Mouse (Mus musculus): ENCODE data around the gene Als2. TPM values are rescaled to one million over a fixed set of nuclear protein-coding genes. Genes with fewer than 3 reads are reported as not detected.

Als2 gene
- polyA plus RNA-seq, 1 experiment from 2014 or later: 5.0 TPM

DNA sequence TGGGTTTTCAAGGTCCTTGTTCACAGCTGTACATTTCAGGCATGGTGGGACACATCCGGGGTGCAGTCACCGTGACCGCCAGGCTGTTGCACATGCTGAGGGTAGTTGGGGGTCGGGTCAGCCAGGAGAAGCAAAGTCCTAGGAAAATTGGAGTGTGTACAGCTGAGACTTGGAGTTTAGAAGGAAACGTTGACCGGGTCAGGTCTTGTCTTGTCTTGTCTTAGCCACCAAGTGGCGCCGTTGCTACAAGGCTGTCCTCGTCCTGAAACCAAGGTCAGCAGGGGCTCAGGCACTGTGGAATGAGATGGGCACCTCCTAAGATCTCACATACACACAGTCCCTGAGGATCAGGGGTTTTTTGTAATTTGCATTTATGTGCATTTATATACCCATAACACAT, 10.6 kb upstream of the Als2 start:
- ATAC-seq (replicated peaks; ENCODE audit: insufficient number of reproducible peaks, insufficient read depth, low FRiP score, low read depth): no peak
- Histone ChIP-seq H3K27ac (no peak overlapping the region), H3K4me3 (no peak overlapping the region), H3K9me3 (replicated peaks) (no peaks in the 10 kb centered on the region), H3K4me1 (replicated peaks) (no peaks in the 10 kb centered on the region), H3K4me2 (no peak overlapping the region), H3K27me3 (no peaks in the 10 kb centered on the region), H3K36me3 (no peaks in the 10 kb centered on the region), H3K9ac (no peak overlapping the region)
- 4% methylated on average over 9 of the region's 9 CpGs for WGBS

DNA sequence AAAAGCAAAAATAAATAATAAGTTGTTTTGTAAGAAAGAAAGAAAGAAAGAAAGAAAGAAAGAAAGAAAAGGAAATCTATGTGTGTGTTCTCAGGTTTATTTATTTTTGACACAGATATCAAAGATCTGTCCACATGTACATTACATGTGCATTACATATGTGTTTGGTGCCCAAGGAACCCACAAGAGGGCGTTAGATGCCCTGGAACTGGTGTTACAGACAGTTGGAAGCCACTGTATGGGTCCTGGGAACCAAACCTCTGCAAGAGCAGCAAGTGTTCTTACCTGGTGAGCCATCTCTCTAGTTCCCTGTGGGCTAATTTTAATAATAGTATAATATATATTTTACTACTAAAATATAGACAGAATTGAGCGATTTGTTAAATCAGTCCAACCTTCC, 6.7 kb upstream of the Als2 start:
- Histone ChIP-seq H3K36me3 (no peaks in the 10 kb centered on the region), H3K4me1 (replicated peaks) (no peaks in the 10 kb centered on the region), H3K4me2 (no peak overlapping the region), H3K4me3 (no peak overlapping the region), H3K9me3 (replicated peaks) (no peaks in the 10 kb centered on the region), H3K27ac (no peak overlapping the region), H3K27me3 (no peaks in the 10 kb centered on the region), H3K9ac (no peak overlapping the region)
- ATAC-seq (replicated peaks; ENCODE audit: insufficient number of reproducible peaks, insufficient read depth, low FRiP score, low read depth): no peak
- 58% methylated on average over 2 of the region's 2 CpGs for WGBS

DNA sequence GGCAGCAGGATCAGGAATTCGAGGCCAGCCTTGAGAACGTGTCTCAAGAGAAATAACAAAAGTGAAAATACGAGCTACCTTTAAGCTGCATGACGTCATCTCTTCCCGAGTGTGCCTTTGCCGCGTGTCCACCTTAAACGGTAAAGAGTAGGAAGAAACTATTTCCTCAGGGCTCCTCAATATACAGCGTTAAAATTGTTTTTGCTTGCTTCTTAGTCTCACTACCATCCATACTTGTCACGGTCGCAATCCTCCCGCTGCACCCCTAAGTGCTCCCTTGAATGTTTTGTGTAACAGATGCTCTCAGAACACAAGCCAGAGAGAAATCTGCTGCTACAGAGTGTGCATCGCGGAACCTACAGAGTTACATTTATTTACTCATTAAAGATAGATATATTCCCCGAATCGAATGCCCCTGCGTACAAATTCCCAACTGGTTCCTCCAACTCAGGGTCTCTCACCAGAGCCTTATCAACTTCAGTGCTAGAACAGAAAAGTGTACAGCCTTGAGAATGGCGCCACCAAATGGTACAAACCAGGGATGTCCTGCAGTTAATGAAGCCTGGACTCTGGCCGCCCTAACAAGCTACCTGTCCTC, 682 bp upstream of the Als2 start:
- 0 out of 2 replicates have a peak, but pooled peaks have one; percentile 44 for ATAC-seq (replicated peaks; ENCODE audit: insufficient number of reproducible peaks, insufficient read depth, low FRiP score, low read depth)
- under 1% methylated on average over 19 of the region's 19 CpGs for WGBS
- Histone ChIP-seq H3K4me1 (replicated peaks) (no peaks in the 10 kb centered on the region), H3K4me2 (peak overlapping the region; percentile 83), H3K27me3 (no peaks in the 10 kb centered on the region), H3K9ac (peak overlapping the region; percentile 88), H3K27ac (peak overlapping the region; percentile 69), H3K4me3 (peak overlapping the region; percentile 93), H3K36me3 (no peaks in the 10 kb centered on the region), H3K9me3 (replicated peaks) (no peaks in the 10 kb centered on the region)

DNA sequence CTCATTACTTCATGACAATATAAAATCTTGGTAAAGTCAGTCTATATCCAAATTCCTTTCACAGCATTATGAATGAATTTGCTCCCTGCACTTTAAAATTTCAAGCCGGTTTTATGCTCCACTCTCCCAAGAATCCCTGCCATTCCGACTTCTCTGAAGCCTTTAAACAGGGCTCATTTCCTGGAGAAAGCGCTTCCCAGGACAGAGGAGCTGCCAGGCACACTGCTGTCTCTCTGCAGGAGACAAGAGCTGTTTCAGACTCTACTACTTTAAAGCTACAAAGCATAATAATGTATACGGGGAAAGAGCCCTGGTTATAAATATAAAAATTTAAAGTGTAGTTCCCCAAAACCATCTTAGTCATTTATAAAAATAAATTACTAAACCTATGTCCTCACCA, 7.8 kb downstream of the Als2 start:
- Histone ChIP-seq H3K4me2 (no peak overlapping the region), H3K4me3 (no peak overlapping the region), H3K27me3 (no peaks in the 10 kb centered on the region), H3K4me1 (replicated peaks) (no peaks in the 10 kb centered on the region), H3K9ac (no peak overlapping the region), H3K36me3 (no peaks in the 10 kb centered on the region), H3K27ac (no peak overlapping the region), H3K9me3 (replicated peaks) (no peaks in the 10 kb centered on the region)
- no peak for ATAC-seq (replicated peaks; ENCODE audit: insufficient number of reproducible peaks, insufficient read depth, low FRiP score, low read depth)
- WGBS: 63% methylated on average over 4 of the region's 4 CpGs

DNA sequence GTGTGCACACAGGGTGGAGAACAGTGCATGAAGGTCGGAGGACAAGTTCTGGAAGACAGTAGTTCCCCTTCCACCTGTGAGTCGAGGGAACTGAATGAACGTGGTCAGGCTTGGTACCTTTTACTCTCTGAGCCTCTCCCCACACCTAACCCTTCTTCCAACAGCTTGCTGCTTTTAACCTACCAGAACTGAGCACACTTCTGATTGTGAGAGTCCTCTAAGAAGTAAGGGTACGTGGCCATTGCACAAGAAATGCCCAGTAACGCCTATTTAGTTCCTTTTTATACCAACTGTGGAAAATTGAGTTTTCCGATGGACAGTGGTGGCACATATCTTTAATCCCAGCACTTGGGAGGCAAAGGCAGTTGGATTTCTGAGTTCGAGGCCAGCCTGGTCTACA, 8.5 kb downstream of the Als2 start:
- Histone ChIP-seq H3K4me3 (no peak overlapping the region), H3K27me3 (no peaks in the 10 kb centered on the region), H3K36me3 (no peaks in the 10 kb centered on the region), H3K9ac (no peak overlapping the region), H3K27ac (no peak overlapping the region), H3K4me1 (replicated peaks) (no peaks in the 10 kb centered on the region), H3K9me3 (replicated peaks) (no peaks in the 10 kb centered on the region), H3K4me2 (no peak overlapping the region)
- no peak for ATAC-seq (replicated peaks; ENCODE audit: insufficient number of reproducible peaks, insufficient read depth, low FRiP score, low read depth)
- 88% methylated on average over 7 of the region's 7 CpGs for WGBS

DNA sequence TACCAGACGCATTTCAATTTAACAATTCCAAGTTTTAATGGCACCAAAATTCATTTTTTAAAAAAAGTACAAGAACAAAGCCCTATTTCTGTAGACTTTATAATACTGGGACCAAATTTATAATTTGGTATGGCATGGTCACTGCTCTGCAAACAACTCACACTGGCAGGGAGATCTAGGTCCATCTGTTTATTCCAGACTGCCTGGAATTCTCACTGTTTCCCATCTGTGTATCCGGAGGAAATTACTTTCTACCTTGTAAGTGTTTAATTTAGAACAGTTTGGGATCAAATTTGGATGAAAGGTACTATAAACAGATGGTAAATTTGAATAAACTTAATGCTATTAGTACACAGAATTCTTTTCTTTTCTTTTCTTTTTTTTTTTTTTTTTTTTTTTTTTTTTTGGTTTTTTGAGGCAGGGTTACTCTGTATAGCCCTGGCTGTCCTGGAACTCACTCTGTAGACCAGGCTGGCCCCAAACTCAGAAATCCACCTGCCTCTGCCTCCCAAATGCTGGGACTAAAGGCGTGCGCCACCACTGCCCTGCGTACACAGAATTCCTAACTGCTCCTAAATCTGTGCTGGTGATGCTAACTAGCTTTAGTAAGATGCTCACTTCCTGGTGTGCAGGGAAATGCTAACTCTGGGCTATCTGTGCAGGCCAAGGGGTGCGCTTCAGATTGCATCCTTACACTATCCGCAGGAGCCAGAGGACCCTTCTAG, 14.8 kb downstream of the Als2 start:
- no peak overlapping the region for H3K4me2 ChIP-seq
- WGBS: 90% methylated on average over 7 of the region's 7 CpGs

DNA sequence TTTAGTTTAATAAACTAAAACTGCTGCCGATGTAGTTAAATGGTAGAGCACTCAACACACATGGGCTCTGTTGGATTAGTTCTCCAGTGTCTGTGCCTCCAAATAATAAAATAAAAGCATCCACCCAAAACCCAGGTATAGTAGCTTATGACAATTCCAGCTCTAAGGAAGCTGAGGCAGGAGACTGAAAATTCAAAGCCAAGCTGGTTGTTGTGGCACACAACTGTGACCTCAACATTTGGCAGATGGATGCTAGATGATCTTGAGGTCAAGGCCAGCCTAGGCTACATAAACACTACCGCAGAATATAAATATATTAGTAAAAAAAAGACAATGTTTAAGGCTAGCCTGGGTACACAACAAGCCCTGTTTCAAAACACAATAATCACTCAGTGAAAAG, 15.4 kb downstream of the Als2 start:
- H3K27ac ChIP-seq: no peak overlapping the region
- peaks cover 4% of the 10 kb centered on the region; the same call in 1 of the 2 replicates for H3K36me3 ChIP-seq
- no peak overlapping the region for H3K9ac ChIP-seq
- no peak for ATAC-seq (replicated peaks; ENCODE audit: insufficient number of reproducible peaks, insufficient read depth, low FRiP score, low read depth)
- 0 out of 2 replicates have a peak, but pooled peaks cover 6% of the 10 kb centered on the region for H3K4me1 ChIP-seq (replicated peaks)
- no peaks in the 10 kb centered on the region for H3K9me3 ChIP-seq (replicated peaks)
- 92% methylated on average over 2 of the region's 2 CpGs for WGBS
- no peaks in the 10 kb centered on the region for H3K27me3 ChIP-seq
- H3K4me3 ChIP-seq: no peak overlapping the region
- H3K4me2 ChIP-seq: no peak overlapping the region

More for the DNA sequence above, 14.8 kb downstream of the Als2 start:
- 0 out of 2 replicates have a peak, but pooled peaks cover 6% of the 10 kb centered on the region for H3K4me1 ChIP-seq (replicated peaks)
- peaks cover 4% of the 10 kb centered on the region; the same call in 1 of the 2 replicates for H3K36me3 ChIP-seq
- H3K27me3 ChIP-seq: no peaks in the 10 kb centered on the region
- ATAC-seq (replicated peaks; ENCODE audit: insufficient number of reproducible peaks, insufficient read depth, low FRiP score, low read depth): no peak
- H3K27ac ChIP-seq: no peak overlapping the region
- no peak overlapping the region for H3K9ac ChIP-seq
- H3K4me3 ChIP-seq: no peak overlapping the region
- no peaks in the 10 kb centered on the region for H3K9me3 ChIP-seq (replicated peaks)

DNA sequence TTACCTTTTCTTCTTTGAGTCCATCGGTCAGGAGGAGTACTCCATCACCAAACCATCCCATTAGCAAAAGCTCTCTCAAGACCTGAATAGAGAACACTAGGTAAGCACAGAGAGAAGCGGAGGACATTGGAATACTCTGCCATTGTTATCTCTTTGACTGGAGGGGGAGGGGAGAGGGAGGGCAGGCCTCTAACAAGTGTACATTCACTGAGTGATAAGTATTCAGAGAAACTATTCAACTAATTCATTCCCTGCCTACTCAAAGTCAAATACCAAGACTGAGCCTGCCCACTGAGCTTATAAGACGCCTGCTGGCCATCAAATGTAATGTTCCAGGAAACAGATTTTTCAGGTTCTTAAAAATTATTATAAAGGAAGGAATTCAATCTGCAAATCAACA, 16.7 kb downstream of the Als2 start:
- WGBS: 64% methylated on average over 3 of the region's 3 CpGs
- Histone ChIP-seq H3K4me1 (replicated peaks) (0 out of 2 replicates have a peak, but pooled peaks cover 6% of the 10 kb centered on the region), H3K9ac (no peak overlapping the region), H3K27ac (no peak overlapping the region), H3K4me2 (no peak overlapping the region), H3K9me3 (replicated peaks) (no peaks in the 10 kb centered on the region), H3K36me3 (peaks cover 7% of the 10 kb centered on the region), H3K27me3 (no peaks in the 10 kb centered on the region), H3K4me3 (no peak overlapping the region)
- no peak for ATAC-seq (replicated peaks; ENCODE audit: insufficient number of reproducible peaks, insufficient read depth, low FRiP score, low read depth)

DNA sequence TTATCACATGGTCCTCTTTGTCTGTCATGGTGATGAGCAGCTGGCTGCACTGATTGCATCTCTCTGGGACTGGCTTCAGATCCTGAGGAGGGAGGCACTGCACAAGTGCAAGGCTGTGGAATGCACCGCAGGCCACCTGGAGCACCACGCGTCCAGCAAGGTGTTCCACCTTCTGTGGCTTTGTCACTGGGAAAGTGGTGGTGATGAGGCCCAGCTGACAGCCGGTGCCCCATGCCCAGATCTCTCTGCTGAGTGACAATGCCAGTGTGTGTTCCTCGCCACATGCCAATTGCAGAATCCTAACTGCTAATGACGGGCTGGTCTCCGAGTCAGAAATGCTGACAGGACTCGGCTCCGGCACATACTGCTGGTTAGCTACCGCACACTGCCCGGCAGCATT, 21.6 kb downstream of the Als2 start:
- Histone ChIP-seq H3K4me1 (replicated peaks) (0 out of 2 replicates have a peak, but pooled peaks cover 2% of the 10 kb centered on the region), H3K36me3 (peaks cover 10% of the 10 kb centered on the region), H3K4me3 (no peak overlapping the region), H3K27me3 (no peaks in the 10 kb centered on the region), H3K27ac (no peak overlapping the region), H3K9me3 (replicated peaks) (no peaks in the 10 kb centered on the region), H3K9ac (no peak overlapping the region), H3K4me2 (no peak overlapping the region)
- ATAC-seq (replicated peaks; ENCODE audit: insufficient number of reproducible peaks, insufficient read depth, low FRiP score, low read depth): no peak
- 80% methylated on average over 11 of the region's 11 CpGs for WGBS

DNA sequence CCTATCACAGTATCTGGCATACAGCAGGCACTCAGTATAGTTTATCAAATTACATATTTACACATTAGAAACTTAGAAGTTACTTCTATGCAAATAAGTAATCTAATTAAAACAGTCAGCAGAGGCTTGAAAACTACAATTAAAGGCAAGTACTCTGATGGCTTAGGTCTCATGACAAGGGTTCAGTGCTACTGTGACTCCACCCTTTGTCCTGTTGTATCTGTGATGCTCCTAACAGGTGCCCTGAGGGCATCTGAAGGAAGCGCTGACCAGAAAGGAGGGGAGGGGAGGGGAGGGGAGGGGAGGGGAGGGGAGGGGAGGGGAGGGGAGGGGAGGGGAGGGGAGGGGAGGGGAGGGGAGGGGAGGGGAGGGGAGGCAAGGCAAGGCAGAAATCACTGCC, 24.1 kb downstream of the Als2 start:
- Histone ChIP-seq H3K9ac (no peak overlapping the region), H3K4me1 (replicated peaks) (no peaks in the 10 kb centered on the region), H3K27ac (no peak overlapping the region), H3K4me3 (no peak overlapping the region), H3K9me3 (replicated peaks) (no peaks in the 10 kb centered on the region), H3K27me3 (no peaks in the 10 kb centered on the region), H3K36me3 (peaks cover 15% of the 10 kb centered on the region), H3K4me2 (no peak overlapping the region)
- no CpG with 5 or more reads among the region's 1 CpGs for WGBS
- ATAC-seq (replicated peaks; ENCODE audit: insufficient number of reproducible peaks, insufficient read depth, low FRiP score, low read depth): no peak

DNA sequence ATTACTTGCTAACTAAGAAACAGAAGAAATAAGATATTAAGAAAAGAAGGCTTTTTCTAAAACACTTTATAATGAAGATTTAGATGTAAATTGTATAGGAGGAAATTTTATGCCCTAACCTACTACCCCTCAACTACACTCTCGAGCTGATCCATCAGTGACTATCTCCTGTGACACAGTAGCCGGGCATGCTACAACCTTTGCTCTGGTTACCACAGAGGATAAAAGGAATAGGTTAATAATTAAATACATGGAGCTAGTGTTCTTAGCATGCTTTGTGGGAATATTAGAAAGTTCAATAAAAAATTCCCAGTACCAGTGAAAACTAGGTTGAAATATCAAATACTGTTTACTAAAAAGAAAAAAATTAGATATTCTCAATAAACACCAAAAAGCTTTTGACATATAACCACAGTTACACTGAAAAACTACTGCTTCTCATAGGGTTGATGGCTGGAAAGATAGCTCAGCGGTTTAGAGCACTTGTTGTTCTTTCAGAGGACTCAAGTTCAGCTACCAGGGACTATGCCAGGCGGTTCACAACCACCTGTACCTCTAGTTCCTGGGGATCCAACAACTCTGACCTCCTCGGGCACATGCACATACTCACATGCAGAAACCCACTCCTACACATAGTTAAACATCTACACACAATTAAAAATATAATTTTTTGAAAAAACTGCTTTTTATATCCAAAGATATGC, 24.8 kb downstream of the Als2 start:
- ATAC-seq (replicated peaks; ENCODE audit: insufficient number of reproducible peaks, insufficient read depth, low FRiP score, low read depth): no peak
- Histone ChIP-seq H3K27me3 (no peaks in the 10 kb centered on the region), H3K36me3 (peaks cover 14% of the 10 kb centered on the region), H3K4me3 (no peak overlapping the region), H3K27ac (no peak overlapping the region), H3K4me2 (no peak overlapping the region), H3K4me1 (replicated peaks) (no peaks in the 10 kb centered on the region), H3K9ac (no peak overlapping the region), H3K9me3 (replicated peaks) (no peaks in the 10 kb centered on the region)
- 77% methylated on average over 5 of the region's 5 CpGs for WGBS

Measured in heart, embryonic 15.5 days (tissue).